In genomic region chr2:158373061-158373460, GRCm38 (mm10) we compare ENCODE assay signal across 16 mouse cellular contexts. TPM values are rescaled to one million over a fixed set of nuclear protein-coding genes. Genes with fewer than 3 reads are reported as not detected.
DNase-seq lines count a peak whose midpoint lies in the region; ATAC-seq and TF ChIP-seq lines count a peak whose summit lies in the region.
"Had no signal": no experiment of that assay in that cellular context is flagged by ENCODE, and none has a peak within 500 bp of the region (broad histone marks: within the 10 kb centered on the region; RNA-seq: fewer than 3 reads in every experiment).

No protein-coding gene starts in this region.

- H3K27me3 ChIP-seq in heart, postnatal 0 days (ENCODE audit: control insufficient read depth, insufficient read depth, low read length): peaks cover 41% of the 10 kb centered on the region

- no peaks in the 10 kb centered on the region for H3K36me3 ChIP-seq in heart, postnatal 0 days (replicated peaks; ENCODE audit: control insufficient read depth, insufficient read depth, low read length)
- H3K36me3 ChIP-seq: heart, embryonic 12.5 days; limb, embryonic 10.5 days; midbrain, embryonic 12.5 days had no signal

- H3K27ac ChIP-seq in heart, postnatal 0 days (ENCODE audit: low read depth): no peak overlapping the region
- H3K27ac ChIP-seq: hindbrain, embryonic 14.5 days; limb, embryonic 10.5 days; midbrain, embryonic 12.5 days had no signal

- H3K4me2 ChIP-seq in heart, postnatal 0 days (ENCODE audit: low read depth, low read length): no peak overlapping the region
- H3K4me2 ChIP-seq: heart, embryonic 12.5 days; hindbrain, embryonic 14.5 days; midbrain, embryonic 12.5 days had no signal

- no peak overlapping the region for H3K9ac ChIP-seq in heart, postnatal 0 days (replicated peaks; ENCODE audit: low read depth, low read length)
- H3K9ac ChIP-seq: heart, embryonic 12.5 days; hindbrain, embryonic 14.5 days; midbrain, embryonic 12.5 days had no signal

- H3K4me1 ChIP-seq in heart, postnatal 0 days (ENCODE audit: control insufficient read depth, insufficient read depth): no peaks in the 10 kb centered on the region

- H3K4me3 ChIP-seq in heart, postnatal 0 days (ENCODE audit: low read depth, low read length): no peak overlapping the region
- H3K4me3 ChIP-seq: heart, embryonic 12.5 days; limb, embryonic 10.5 days; midbrain, embryonic 12.5 days had no signal

- no peak for TF ChIP-seq CTCF in heart, postnatal 0 days (IDR thresholded peaks at IDR 0.05; ENCODE audit: low read depth)

- DNase-seq in heart, postnatal 0 days (ENCODE audit: low spot score): no peak
- no peak for DNase-seq in heart, adult 8-10 months (ENCODE audit: low spot score)
- peak; percentile 44 for DNase-seq in urinary bladder, postnatal 14 days (ENCODE audit: low spot score)
- DNase-seq in urinary bladder, postnatal 25 days (ENCODE audit: low spot score): no peak
- peak; percentile 85 for DNase-seq in lung, postnatal 10 days
- DNase-seq in urinary bladder, postnatal 36 days (ENCODE audit: low spot score in 2 of 2): no peak
- DNase-seq in left cerebral cortex, adult 11 months (ENCODE audit: low spot score): no peak
- DNase-seq: cerebellum, postnatal 10 days; layer of hippocampus, adult 9-11 months; thymus, postnatal 4 days had no signal

- 30% methylated on average over 5 of the region's 5 CpGs for WGBS in heart, postnatal 0 days

- H3K9me3 ChIP-seq in heart, postnatal 0 days (replicated peaks; ENCODE audit: control insufficient read depth, low read length): no peaks in the 10 kb centered on the region
- H3K9me3 ChIP-seq: heart, embryonic 12.5 days; limb, embryonic 10.5 days; midbrain, embryonic 12.5 days had no signal

- ATAC-seq in heart, postnatal 0 days (ENCODE audit: insufficient read depth, low read depth): peak; percentile 67
- ATAC-seq in cerebellum, adult (ENCODE audit: insufficient number of reproducible peaks, low FRiP score, low TSS enrichment): no peak
- ATAC-seq: activated CD4-positive, CD25-positive, alpha-beta regulatory T cell, adult 4 months had no signal

- no peak for TF ChIP-seq EP300 in heart, postnatal 0 days (IDR thresholded peaks at IDR 0.05; ENCODE audit: low read depth)

RNA-seq across cellular contexts. Expression of gene Snhg11, which starts 2.4 kb away (rescaled TPM):
- 0.58 and 0.76 TPM in 2 replicates for total RNA-seq in heart, postnatal 0 days (2014; rRNA removed; ENCODE audit: low replicate concordance)
- polyA plus RNA-seq in heart, postnatal 0 days (2015; fragmentation: Nextera tagmentation; extraction: Ambion mirVana): 0.18 and 0.71 TPM in 2 replicates
- under 1 TPM; 0.19 to 0.47 (median 0.25) TPM for total RNA-seq in heart, adult 8-10 months (2022)

RNA-seq across cellular contexts. Expression of gene Ralgapb, which starts 36.6 kb away (rescaled TPM):
- total RNA-seq in heart, postnatal 0 days (2014; rRNA removed; ENCODE audit: low replicate concordance): 22.9 and 23.8 TPM in 2 replicates
- 5.9 and 7.1 TPM in 2 replicates for polyA plus RNA-seq in heart, postnatal 0 days (2015; fragmentation: Nextera tagmentation; extraction: Ambion mirVana)
- total RNA-seq in heart, adult 8-10 months (2022): 10 to 100 TPM; 35.3 to 41.3 (median 38.6) TPM

Comparison
In these comparisons a context has a peak if more than half of its experiments do, and no peak if none do; other contexts are left out.
1. DNase-seq: peak in urinary bladder, postnatal 14 days (single experiment) and lung, postnatal 10 days (single experiment); none in heart, postnatal 0 days (single experiment), heart, adult 8-10 months (single experiment), urinary bladder, postnatal 25 days (single experiment), urinary bladder, postnatal 36 days (0 of 2) and left cerebral cortex, adult 11 months (single experiment).